Mouse (Mus musculus): ENCODE measurements around the gene Usp18. TPM values are rescaled to one million over a fixed set of nuclear protein-coding genes. Genes with fewer than 3 reads are reported as not detected.

Usp18 gene
- total RNA-seq, 2 experiments from 2014 or later, result 19.1 to 29.3 TPM

- no peak for ATAC-seq (replicated peaks; ENCODE audit: low FRiP score, poor library complexity, severe bottlenecking)
These were observed 53.6 kb downstream of the Usp18 start for GRCm38 (mm10) chr6:121299317-121299716.

GRCm38 (mm10) chr6:121299954-121300353 is 54.2 kb downstream of the Usp18 start, which contains the start of gene Slc6a13:
Gene Slc6a13, plus strand, starts transcription at chr6:121300227.
- ATAC-seq (replicated peaks; ENCODE audit: low FRiP score, poor library complexity, severe bottlenecking), result no peak

- no peak for ATAC-seq (replicated peaks; ENCODE audit: low FRiP score, poor library complexity, severe bottlenecking)
These were observed 54.8 kb downstream of the Usp18 start for GRCm38 (mm10) chr6:121300504-121300903.

GRCm38 (mm10) chr6:121303466-121304220 is 57.9 kb downstream of the Usp18 start:
- ATAC-seq (replicated peaks; ENCODE audit: low FRiP score, poor library complexity, severe bottlenecking), result no peak

GRCm38 (mm10) chr6:121304630-121305029 is 58.9 kb downstream of the Usp18 start:
- ATAC-seq (replicated peaks; ENCODE audit: low FRiP score, poor library complexity, severe bottlenecking), result no peak

GRCm38 (mm10) chr6:121305571-121305970 is 59.9 kb downstream of the Usp18 start:
- ATAC-seq (replicated peaks; ENCODE audit: low FRiP score, poor library complexity, severe bottlenecking), result no peak

GRCm38 (mm10) chr6:121310984-121311383 is 65.3 kb downstream of the Usp18 start:
- no peak for ATAC-seq (replicated peaks; ENCODE audit: low FRiP score, poor library complexity, severe bottlenecking)

- ATAC-seq (replicated peaks; ENCODE audit: low FRiP score, poor library complexity, severe bottlenecking), result no peak
These were observed 73.4 kb downstream of the Usp18 start for GRCm38 (mm10) chr6:121319099-121319498.

Other genes starting within 250 kb of the Usp18 start
- gene Mical3, start 114.9 kb upstream of the Usp18 start, total RNA-seq (2015; ENCODE audit: low replicate concordance), result 168 and 179 TPM in 2 replicates
- 159 and 259 TPM in 2 replicates for gene Mical3, start 114.9 kb upstream of the Usp18 start, total RNA-seq (2017; ENCODE audit: low replicate concordance)
- 0.36 and 1.3 TPM in 2 replicates for gene Pex26, start 62.2 kb upstream of the Usp18 start, total RNA-seq (2015; ENCODE audit: low replicate concordance)
- 0.26 and 1.2 TPM in 2 replicates for gene Pex26, start 62.2 kb upstream of the Usp18 start, total RNA-seq (2017; ENCODE audit: low replicate concordance)
- 4.2 and 9.4 TPM in 2 replicates for gene Tuba8, start 35.2 kb upstream of the Usp18 start, total RNA-seq (2015; ENCODE audit: low replicate concordance)
- 2.1 and 5.6 TPM in 2 replicates for gene Tuba8, start 35.2 kb upstream of the Usp18 start, total RNA-seq (2017; ENCODE audit: low replicate concordance)
- 2.2 TPM in 1 of 2 replicates, not detected in the other for gene Slc6a13, start 54.3 kb downstream of the Usp18 start, total RNA-seq (2015; ENCODE audit: low replicate concordance)
- gene Slc6a13, start 54.3 kb downstream of the Usp18 start, total RNA-seq (2017; ENCODE audit: low replicate concordance), result 3.3 TPM in 1 of 2 replicates, not detected in the other
- not detected in 2 replicates for gene Slc6a12, start 97.2 kb downstream of the Usp18 start, total RNA-seq (2015; ENCODE audit: low replicate concordance)
- not detected in 2 replicates for gene Slc6a12, start 97.2 kb downstream of the Usp18 start, total RNA-seq (2017; ENCODE audit: low replicate concordance)
- gene Iqsec3, start 227.8 kb downstream of the Usp18 start, total RNA-seq (2015; ENCODE audit: low replicate concordance), result not detected in 2 replicates
- not detected in 2 replicates for gene Iqsec3, start 227.8 kb downstream of the Usp18 start, total RNA-seq (2017; ENCODE audit: low replicate concordance)